Mouse (Mus musculus): ENCODE results near the gene Lgr4.

DNA sequence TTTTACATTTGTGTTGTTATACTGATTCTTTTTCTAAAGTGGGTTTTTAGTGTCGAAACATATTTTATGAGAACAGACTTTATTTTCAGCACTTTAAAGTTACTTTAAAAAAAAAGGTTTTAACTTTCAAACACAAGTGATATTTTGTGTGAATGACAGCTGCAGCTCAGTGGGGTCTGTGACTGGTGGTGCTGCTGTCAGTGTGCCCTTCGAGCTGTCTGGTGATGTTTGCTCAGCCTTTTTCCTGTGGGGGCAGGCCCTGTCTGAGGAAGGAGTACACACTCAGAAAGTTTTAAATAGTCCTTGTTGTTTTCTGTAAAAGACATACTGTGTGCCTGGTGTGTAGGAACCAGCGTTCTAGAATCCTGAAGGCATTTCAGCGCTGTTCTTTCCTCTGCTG lies 119.2 kb downstream of the Lgr4 start:
- no peak for TF ChIP-seq USF2 (IDR thresholded peaks at IDR 0.05; ENCODE audit: borderline replicate concordance in 1 of 2, insufficient read depth in 1 of 2, low read depth in 1 of 2, low read length in 2 of 2)
- no peak for TF ChIP-seq POLR2AphosphoS5 (IDR thresholded peaks at IDR 0.05; ENCODE audit: borderline replicate concordance, low read depth, low read length)
- TF ChIP-seq EP300 (IDR thresholded peaks at IDR 0.05; ENCODE audit: low read depth in 1 of 2, low read length in 2 of 2) = no peak
- no peak for TF ChIP-seq POLR2A (IDR thresholded peaks at IDR 0.05; ENCODE audit: control insufficient read depth in 1 of 2, insufficient read depth in 1 of 2, low read depth in 1 of 2, low read length in 2 of 2, poor library complexity in 1 of 2)
- no peak for TF ChIP-seq NELFE (IDR thresholded peaks at IDR 0.05; ENCODE audit: low read depth, low read length)
- no peak for TF ChIP-seq CTCF (IDR thresholded peaks at IDR 0.05 in 2 of 3, conservative IDR thresholded peaks at IDR 0.05 in 1 of 3; ENCODE audit: control insufficient read depth in 1 of 3, insufficient read depth in 1 of 3, low read depth in 2 of 3, low read length in 3 of 3, poor library complexity in 1 of 3, severe bottlenecking in 1 of 3)
- TF ChIP-seq TBP (IDR thresholded peaks at IDR 0.05; ENCODE audit: low read depth, low read length) = no peak
- TF ChIP-seq TAL1 (IDR thresholded peaks at IDR 0.05; ENCODE audit: low read length) = no peak
- no peak for TF ChIP-seq MAZ (IDR thresholded peaks at IDR 0.05; ENCODE audit: low read depth, low read length)
- TF ChIP-seq MAFK (IDR thresholded peaks at IDR 0.05; ENCODE audit: borderline replicate concordance, low read depth, low read length) = no peak

All from MEL (cell line).